ENCODE assay signal across 18 mouse cellular contexts in genomic region chr12:13707747-13708146, GRCm38 (mm10).
DNase-seq lines count a peak whose midpoint lies in the region; ATAC-seq and TF ChIP-seq lines count a peak whose summit lies in the region.
"Had no signal": no experiment of that assay in that cellular context is flagged by ENCODE, and none has a peak within 500 bp of the region (broad histone marks: within the 10 kb centered on the region; RNA-seq: fewer than 3 reads in every experiment).

No protein-coding gene starts in this region.

- intact Hi-C loops in heart, postnatal 14 days (cut with DNase I): no loop called here
- intact Hi-C loops in left cerebral cortex, adult 2 months (cut with DNase I): loop anchor here (10.0 kb wide), 2 partner anchors 607 to 1797 kb away; no protein-coding TSS in a partner anchor
- intact Hi-C loops in left cerebral cortex, postnatal 14 days (cut with DNase I): loop anchor here (5.0 kb wide), 1 partner anchor 445 kb away; the partner anchor contains the start of gene Fam84a

- no peak overlapping the region for H3K4me2 ChIP-seq in midbrain, postnatal 0 days (ENCODE audit: low read depth, low read length, poor library complexity, severe bottlenecking)
- H3K4me2 ChIP-seq in midbrain, embryonic 13.5 days (replicated peaks): no peak overlapping the region
- H3K4me2 ChIP-seq: forebrain, embryonic 15.5 days; heart, embryonic 15.5 days; hindbrain, embryonic 13.5 days; intestine, embryonic 15.5 days; liver, embryonic 13.5 days; midbrain, embryonic 12.5 days had no signal

- ATAC-seq in midbrain, postnatal 0 days (ENCODE audit: low FRiP score): no peak
- ATAC-seq in midbrain, embryonic 13.5 days: no peak
- ATAC-seq: forebrain, embryonic 15.5 days; intestine, embryonic 15.5 days had no signal

- no peak overlapping the region for H3K9ac ChIP-seq in midbrain, postnatal 0 days (replicated peaks; ENCODE audit: low read length, poor library complexity, severe bottlenecking)
- H3K9ac ChIP-seq in midbrain, embryonic 13.5 days (replicated peaks): no peak overlapping the region
- H3K9ac ChIP-seq: forebrain, embryonic 15.5 days; heart, embryonic 15.5 days; hindbrain, embryonic 13.5 days; intestine, embryonic 15.5 days; liver, embryonic 13.5 days; midbrain, embryonic 12.5 days had no signal

- H3K36me3 ChIP-seq in heart, embryonic 10.5 days: no peaks in the 10 kb centered on the region
- no peaks in the 10 kb centered on the region for H3K36me3 ChIP-seq in midbrain, postnatal 0 days (ENCODE audit: insufficient read depth, low read length)
- no peaks in the 10 kb centered on the region for H3K36me3 ChIP-seq in midbrain, embryonic 13.5 days
- H3K36me3 ChIP-seq: forebrain, embryonic 15.5 days; heart, embryonic 15.5 days; hindbrain, embryonic 13.5 days; intestine, embryonic 15.5 days; liver, embryonic 13.5 days; midbrain, embryonic 12.5 days had no signal

- no peaks in the 10 kb centered on the region for H3K27me3 ChIP-seq in heart, embryonic 10.5 days (ENCODE audit: insufficient read depth, poor library complexity, severe bottlenecking)
- no peaks in the 10 kb centered on the region for H3K27me3 ChIP-seq in midbrain, postnatal 0 days (ENCODE audit: insufficient read depth, low read length)
- no peaks in the 10 kb centered on the region for H3K27me3 ChIP-seq in midbrain, embryonic 13.5 days
- H3K27me3 ChIP-seq: forebrain, embryonic 15.5 days; heart, embryonic 15.5 days; hindbrain, embryonic 13.5 days; intestine, embryonic 15.5 days; liver, embryonic 13.5 days; midbrain, embryonic 12.5 days had no signal

- no peak overlapping the region for H3K27ac ChIP-seq in heart, embryonic 10.5 days
- H3K27ac ChIP-seq in left cerebral cortex, adult 2 months: no peak overlapping the region
- no peak overlapping the region for H3K27ac ChIP-seq in midbrain, postnatal 0 days (ENCODE audit: low read depth, low read length)
- H3K27ac ChIP-seq in midbrain, embryonic 13.5 days: no peak overlapping the region
- H3K27ac ChIP-seq: forebrain, embryonic 15.5 days; gastrocnemius, adult 2 months; heart, embryonic 15.5 days; hindbrain, embryonic 13.5 days; intestine, embryonic 15.5 days; liver, embryonic 13.5 days; macrophage; midbrain, embryonic 12.5 days had no signal

- 79% methylated on average over 5 of the region's 5 CpGs for WGBS in heart, embryonic 10.5 days
- whole genome bisulfite sequencing in midbrain, postnatal 0 days: 77% methylated on average over 5 of the region's 5 CpGs
- 74% methylated on average over 5 of the region's 5 CpGs for WGBS in midbrain, embryonic 13.5 days

- H3K9me3 ChIP-seq in heart, embryonic 10.5 days: no peaks in the 10 kb centered on the region
- H3K9me3 ChIP-seq in midbrain, postnatal 0 days (ENCODE audit: low read length): no peaks in the 10 kb centered on the region
- no peaks in the 10 kb centered on the region for H3K9me3 ChIP-seq in midbrain, embryonic 13.5 days
- H3K9me3 ChIP-seq: forebrain, embryonic 15.5 days; heart, embryonic 15.5 days; hindbrain, embryonic 13.5 days; intestine, embryonic 15.5 days; liver, embryonic 13.5 days; midbrain, embryonic 12.5 days had no signal

- H3K4me1 ChIP-seq in heart, embryonic 10.5 days: no peaks in the 10 kb centered on the region
- no peaks in the 10 kb centered on the region for H3K4me1 ChIP-seq in midbrain, postnatal 0 days (ENCODE audit: insufficient read depth, low read length)
- no peaks in the 10 kb centered on the region; the same call in 1 of the 2 replicates for H3K4me1 ChIP-seq in midbrain, embryonic 13.5 days (replicated peaks)
- H3K4me1 ChIP-seq: heart, embryonic 15.5 days; hindbrain, embryonic 13.5 days; intestine, embryonic 15.5 days; liver, embryonic 13.5 days; midbrain, embryonic 12.5 days had no signal

- DNase-seq in heart, embryonic 10.5 days (ENCODE audit: low spot score): peak; percentile 66
- DNase-seq in heart, postnatal 14 days: no peak
- no peak for DNase-seq in left cerebral cortex, adult 2 months (ENCODE audit: extremely low spot score in 1 of 2, low spot score in 2 of 2)
- no peak for DNase-seq in left cerebral cortex, postnatal 14 days (ENCODE audit: low spot score in 2 of 2)
- DNase-seq in midbrain, postnatal 0 days (ENCODE audit: low spot score): peak; percentile 38
- no peak for DNase-seq in urinary bladder, postnatal 14 days (ENCODE audit: low spot score)
- DNase-seq in ovary, postnatal 36 days (ENCODE audit: low spot score): no peak
- DNase-seq: gastrocnemius, adult 2 months; liver, embryonic 13.5 days; thymus, adult 2 months had no signal

- TF ChIP-seq CTCF in left cerebral cortex, adult 2 months (IDR thresholded peaks at IDR 0.05): peak; percentile 48
- TF ChIP-seq CTCF in midbrain, postnatal 0 days (IDR thresholded peaks at IDR 0.05): peak; percentile 60

- no peak overlapping the region for H3K4me3 ChIP-seq in heart, embryonic 10.5 days
- H3K4me3 ChIP-seq in left cerebral cortex, adult 2 months: no peak overlapping the region
- H3K4me3 ChIP-seq in midbrain, postnatal 0 days (ENCODE audit: low read depth, low read length): no peak overlapping the region
- H3K4me3 ChIP-seq in midbrain, embryonic 13.5 days (replicated peaks): no peak overlapping the region
- H3K4me3 ChIP-seq: erythroblast, embryonic 14.5 days; forebrain, embryonic 15.5 days; gastrocnemius, adult 2 months; heart, embryonic 15.5 days; hindbrain, embryonic 13.5 days; intestine, embryonic 15.5 days; liver, embryonic 13.5 days; midbrain, embryonic 12.5 days had no signal

Comparison
In these comparisons a context has a peak if more than half of its experiments do, and no peak if none do; other contexts are left out.
1. DNase-seq: peak in heart, embryonic 10.5 days (single experiment) and midbrain, postnatal 0 days (single experiment); none in heart, postnatal 14 days (0 of 2), left cerebral cortex, adult 2 months (0 of 2), left cerebral cortex, postnatal 14 days (0 of 2), urinary bladder, postnatal 14 days (single experiment) and ovary, postnatal 36 days (single experiment).